Mouse (Mus musculus): ENCODE results near the gene Olfr697. TPM values are rescaled to one million over a fixed set of nuclear protein-coding genes. Genes with fewer than 3 reads are reported as not detected.

Olfr697 gene
- polyA plus RNA-seq, 1 experiment from 2014 or later, result not detected

DNA sequence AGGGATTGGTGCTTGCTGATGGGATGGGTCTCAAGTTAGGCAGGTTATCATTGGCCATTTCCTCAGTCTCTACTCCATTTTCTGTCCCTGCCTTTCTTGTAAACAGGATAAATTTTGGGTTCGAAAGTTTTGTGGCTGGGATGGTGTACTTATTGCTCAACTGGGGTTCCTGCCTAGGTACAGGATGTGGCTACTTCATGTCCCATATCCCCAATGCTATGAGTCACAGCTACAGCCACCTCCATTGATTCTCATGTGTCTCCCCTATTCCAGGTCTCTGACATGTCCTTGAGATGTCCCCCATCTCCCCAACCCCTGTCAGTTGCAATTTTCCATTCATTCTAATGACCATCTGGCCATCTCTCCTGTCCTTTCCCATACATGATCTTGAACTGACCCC is 45.4 kb downstream of the Olfr697 start:
- Histone ChIP-seq H3K4me2 (no peak overlapping the region), H3K9me3 (no peaks in the 10 kb centered on the region), H3K27ac (replicated peaks) (no peak overlapping the region), H3K36me3 (no peaks in the 10 kb centered on the region), H3K9ac (no peak overlapping the region), H3K27me3 (replicated peaks) (no peaks in the 10 kb centered on the region), H3K4me1 (no peaks in the 10 kb centered on the region), H3K4me3 (no peak overlapping the region)
- 71% methylated on average over 1 of the region's 1 CpGs for WGBS
- ATAC-seq (ENCODE audit: extremely low read depth, insufficient number of reproducible peaks, low FRiP score, low TSS enrichment), result no peak

DNA sequence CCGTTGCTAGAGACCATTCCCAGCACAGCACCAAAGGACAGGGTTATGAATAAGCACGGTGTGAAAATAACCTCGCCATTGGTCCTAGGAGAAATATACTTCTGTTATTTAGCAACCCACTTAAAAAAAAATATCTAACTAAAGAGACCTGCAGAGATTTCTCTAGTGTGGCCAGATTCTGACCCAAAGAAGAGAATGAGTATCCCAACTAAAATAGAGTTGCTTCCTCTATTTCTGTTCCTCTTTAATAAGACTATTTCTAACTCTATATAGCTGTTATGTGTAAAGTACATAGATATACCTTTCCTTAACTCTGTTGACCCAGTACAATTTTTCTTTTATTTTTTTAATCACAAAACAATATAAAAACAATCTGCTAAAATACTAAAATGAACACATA is 49.3 kb downstream of the Olfr697 start:
- 58% methylated on average over 3 of the region's 3 CpGs for WGBS

DNA sequence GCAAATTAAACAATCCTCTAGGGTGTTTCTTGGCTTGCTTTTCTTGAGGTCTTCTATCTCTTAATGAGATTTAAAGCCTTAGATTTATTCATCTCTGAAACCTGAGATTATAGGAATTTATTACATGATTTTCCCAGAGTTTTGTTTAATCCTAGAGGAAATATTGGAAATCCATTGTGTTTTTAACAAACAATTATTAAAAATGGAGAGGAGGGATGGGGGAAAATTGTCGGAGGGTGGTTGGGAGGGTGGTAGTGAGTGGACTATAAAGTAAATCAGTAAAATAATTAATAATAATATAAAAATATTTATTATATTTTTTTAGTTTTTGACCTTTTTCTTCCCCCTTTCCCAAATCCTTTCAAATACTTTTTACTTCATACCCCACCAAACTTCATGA is 50.5 kb downstream of the Olfr697 start, which contains the start of gene Olfr694:
TSS of gene Olfr694 (minus strand) at position 101 of the 400 bp plus-strand sequence.
- no peaks in the 10 kb centered on the region for H3K9me3 ChIP-seq
- no peak within 1 kb of the TSS for H3K27ac ChIP-seq (replicated peaks)
- no peak for ATAC-seq (ENCODE audit: extremely low read depth, insufficient number of reproducible peaks, low FRiP score, low TSS enrichment)
- no peak within 1 kb of the TSS for H3K4me3 ChIP-seq
- no peaks in the 10 kb centered on the region for H3K4me1 ChIP-seq
- H3K9ac ChIP-seq, result no peak within 1 kb of the TSS
- no peaks in the 10 kb centered on the region for H3K36me3 ChIP-seq
- H3K4me2 ChIP-seq, result no peak within 1 kb of the TSS
- no peaks in the 10 kb centered on the region for H3K27me3 ChIP-seq (replicated peaks)
- WGBS, result 97% methylated on average over 1 of the region's 1 CpGs

More for the DNA sequence above, 49.3 kb downstream of the Olfr697 start:
- Histone ChIP-seq H3K36me3 (no peaks in the 10 kb centered on the region), H3K4me2 (no peak overlapping the region), H3K9ac (no peak overlapping the region), H3K4me1 (no peaks in the 10 kb centered on the region), H3K9me3 (no peaks in the 10 kb centered on the region), H3K27me3 (replicated peaks) (no peaks in the 10 kb centered on the region), H3K27ac (replicated peaks) (no peak overlapping the region), H3K4me3 (no peak overlapping the region)
- no peak for ATAC-seq (ENCODE audit: extremely low read depth, insufficient number of reproducible peaks, low FRiP score, low TSS enrichment)

Other genes starting within 250 kb of the Olfr697 start
- gene Olfr693, start 61.9 kb downstream of the Olfr697 start, polyA plus RNA-seq (2015; fragmentation: Nextera tagmentation; extraction: Ambion mirVana), result not detected in 2 replicates
- gene Olfr694, start 50.6 kb downstream of the Olfr697 start, polyA plus RNA-seq (2015; fragmentation: Nextera tagmentation; extraction: Ambion mirVana), result not detected in 2 replicates
- not detected in 2 replicates for gene Olfr695, start 26.0 kb downstream of the Olfr697 start, polyA plus RNA-seq (2015; fragmentation: Nextera tagmentation; extraction: Ambion mirVana)
- gene Olfr698, start 13.0 kb upstream of the Olfr697 start, polyA plus RNA-seq (2015; fragmentation: Nextera tagmentation; extraction: Ambion mirVana), result not detected in 2 replicates
- not detected in 2 replicates for gene Olfr699, start 50.8 kb upstream of the Olfr697 start, polyA plus RNA-seq (2015; fragmentation: Nextera tagmentation; extraction: Ambion mirVana)
- not detected in 2 replicates for gene Olfr700, start 66.4 kb upstream of the Olfr697 start, polyA plus RNA-seq (2015; fragmentation: Nextera tagmentation; extraction: Ambion mirVana)
- not detected in 2 replicates for gene Olfr701, start 71.7 kb upstream of the Olfr697 start, polyA plus RNA-seq (2015; fragmentation: Nextera tagmentation; extraction: Ambion mirVana)
- gene Olfr702, start 91.5 kb upstream of the Olfr697 start, polyA plus RNA-seq (2015; fragmentation: Nextera tagmentation; extraction: Ambion mirVana), result not detected in 2 replicates
- not detected in 2 replicates for gene Olfr703, start 100.9 kb upstream of the Olfr697 start, polyA plus RNA-seq (2015; fragmentation: Nextera tagmentation; extraction: Ambion mirVana)
- gene Olfr704, start 120.7 kb upstream of the Olfr697 start, polyA plus RNA-seq (2015; fragmentation: Nextera tagmentation; extraction: Ambion mirVana), result not detected in 2 replicates
- gene Olfr705, start 134.4 kb upstream of the Olfr697 start, polyA plus RNA-seq (2015; fragmentation: Nextera tagmentation; extraction: Ambion mirVana), result not detected in 2 replicates
- gene Olfr706, start 145.7 kb upstream of the Olfr697 start, polyA plus RNA-seq (2015; fragmentation: Nextera tagmentation; extraction: Ambion mirVana), result not detected in 2 replicates
- not detected in 2 replicates for gene Olfr707, start 158.8 kb upstream of the Olfr697 start, polyA plus RNA-seq (2015; fragmentation: Nextera tagmentation; extraction: Ambion mirVana)
- gene Olfr1532-ps1, start 165.6 kb upstream of the Olfr697 start, polyA plus RNA-seq (2015; fragmentation: Nextera tagmentation; extraction: Ambion mirVana), result not detected in 2 replicates
- gene Olfr709-ps1, start 189.8 kb upstream of the Olfr697 start, polyA plus RNA-seq (2015; fragmentation: Nextera tagmentation; extraction: Ambion mirVana), result not detected in 2 replicates
- gene Olfr710, start 205.9 kb upstream of the Olfr697 start, polyA plus RNA-seq (2015; fragmentation: Nextera tagmentation; extraction: Ambion mirVana), result not detected in 2 replicates
- gene Olfr6, start 221.5 kb upstream of the Olfr697 start, polyA plus RNA-seq (2015; fragmentation: Nextera tagmentation; extraction: Ambion mirVana), result not detected in 2 replicates
- not detected in 2 replicates for gene Olfr711, start 233.0 kb upstream of the Olfr697 start, polyA plus RNA-seq (2015; fragmentation: Nextera tagmentation; extraction: Ambion mirVana)